Mouse (Mus musculus) intestine, postnatal 0 days (tissue): Measurements from ENCODE around the gene Ptges3l. TPM values are rescaled to one million over a fixed set of nuclear protein-coding genes. Genes with fewer than 3 reads are reported as not detected.
"Not testable (repeated sequence)": the region's sequence is repeated elsewhere in the genome, so short reads cannot be mapped to it uniquely, and the experiment has no call there.

Source experiments
- ATAC-seq: fragments of 200-750 bp; cut with Nextera tagmentation; 2 replicates; pipeline ENCODE4 v1.8.0; 2017; ENCODE audit warnings: mild to moderate bottlenecking, moderate TSS enrichment, moderate library complexity
- H3K27ac ChIP-seq: fragments of 300-500 bp; sonication (generic); 2 replicates; pipeline ENCODE4 v1.5.1; 2014; ENCODE audit warnings: mild to moderate bottlenecking, low read depth, low read length, moderate library complexity
- H3K27me3 ChIP-seq: fragments of 300-500 bp; sonication (generic); replicated peaks from 2 replicates; pipeline ENCODE4 v1.6.1; 2014; ENCODE audit warnings: low read length, mixed read lengths; ENCODE audit not compliant: control insufficient read depth, insufficient read depth
- H3K36me3 ChIP-seq: fragments of 300-500 bp; sonication (generic); 2 replicates; pipeline ENCODE4 v1.6.1; 2014; ENCODE audit warnings: mild to moderate bottlenecking, moderate library complexity; ENCODE audit not compliant: control insufficient read depth, insufficient read depth
- H3K4me1 ChIP-seq: fragments of 300-500 bp; sonication (generic); replicated peaks from 2 replicates; pipeline ENCODE4 v1.6.1; 2014; ENCODE audit warnings: antibody characterized with exemption, low read length, mixed read lengths; ENCODE audit not compliant: control insufficient read depth, insufficient read depth
- H3K4me2 ChIP-seq: fragments of 300-500 bp; sonication (generic); replicated peaks from 2 replicates; pipeline ENCODE4 v1.6.1; 2014; ENCODE audit warnings: low read depth, mild to moderate bottlenecking, moderate library complexity
- H3K4me3 ChIP-seq: fragments of 300-500 bp; sonication (generic); 2 replicates; pipeline ENCODE4 v1.5.1; 2014; ENCODE audit warnings: low read depth, low read length
- H3K9ac ChIP-seq: fragments of 300-500 bp; sonication (generic); 2 replicates; pipeline ENCODE4 v1.6.1; 2014; ENCODE audit warnings: mild to moderate bottlenecking, low read depth, low read length
- H3K9me3 ChIP-seq: fragments of 300-500 bp; sonication (generic); 2 replicates; pipeline ENCODE4 v1.6.1; 2016; ENCODE audit warnings: mixed run types; ENCODE audit not compliant: control insufficient read depth
- CTCF ChIP-seq: sonication (generic); IDR thresholded peaks from 2 replicates; pipeline ENCODE4 v1.5.1; 2016; ENCODE audit warnings: low read depth, mild to moderate bottlenecking, control low read depth, antibody characterized with exemption, moderate library complexity
- WGBS: fragments of 180-500 bp; shearing (Covaris S2); extraction: QIAGEN DNeasy Blood & Tissue Kit; methylation state at CpG from one replicate; pipeline ENCODE4 v1.1.7; 2014; 5-methylcytosine and 5-hydroxymethylcytosine counted together
- polyA plus RNA-seq: library from polyadenylated mRNA; unstranded; fragments of >200 nt; fragmentation: Nextera tagmentation; extraction: Ambion mirVana; gene quantifications from 2 replicates; pipeline ENCODE4 v1.2.1, GENCODE M21; 2015

The Ptges3l gene
- 7.0 and 7.8 TPM in 2 replicates for polyA plus RNA-seq

- peak; percentile 69 for TF ChIP-seq CTCF
- Histone ChIP-seq H3K27ac (peak within 1 kb of the TSS; percentile 88), H3K9ac (peak within 1 kb of the TSS; percentile 67), H3K27me3 (no peaks in the 10 kb centered on the region), H3K4me1 (0 out of 2 replicates have a peak, but pooled peaks cover 5% of the 10 kb centered on the region), H3K36me3 (peaks cover 9% of the 10 kb centered on the region), H3K4me2 (peak within 1 kb of the TSS; percentile 82), H3K4me3 (peak within 1 kb of the TSS; percentile 79), H3K9me3 (no peaks in the 10 kb centered on the region)
- under 1% methylated on average over 78 of the region's 81 CpGs for WGBS
- ATAC-seq: peak; percentile 92
Observed at GRCm38 (mm10) chr11:101424925-101425813, at the start of gene Ptges3l, which contains the start of gene Rundc1. Gene Ptges3l (minus strand): TSS chr11:101425333. Gene Rundc1 (plus strand): TSS chr11:101425085.

GRCm38 (mm10) chr11:101474298-101474697 lies 49.2 kb upstream of the Ptges3l start:
- Histone ChIP-seq H3K27ac (no peak overlapping the region), H3K4me2 (no peak overlapping the region), H3K4me1 (0 out of 2 replicates have a peak, but pooled peaks cover 4% of the 10 kb centered on the region), H3K36me3 (no peaks in the 10 kb centered on the region), H3K27me3 (no peaks in the 10 kb centered on the region), H3K9me3 (no peaks in the 10 kb centered on the region), H3K9ac (no peak overlapping the region), H3K4me3 (no peak overlapping the region)
- 63% methylated on average over 5 of the region's 5 CpGs for WGBS
- no peak for TF ChIP-seq CTCF
- no peak for ATAC-seq

- H3K27me3 ChIP-seq, H3K36me3 ChIP-seq, H3K4me3 ChIP-seq, H3K9me3 ChIP-seq, ATAC-seq, H3K27ac ChIP-seq, H3K9ac ChIP-seq, H3K4me2 ChIP-seq, H3K4me1 ChIP-seq: not testable (repeated sequence)
- WGBS: 81% methylated on average over 1 of the region's 1 CpGs
Observed at GRCm38 (mm10) chr11:101473686-101474085, 48.6 kb upstream of the Ptges3l start.

- Histone ChIP-seq H3K36me3 (no peaks in the 10 kb centered on the region), H3K27me3 (no peaks in the 10 kb centered on the region), H3K27ac (no peak overlapping the region), H3K4me1 (0 out of 2 replicates have a peak, but pooled peaks cover 4% of the 10 kb centered on the region), H3K4me2 (no peak overlapping the region), H3K4me3 (no peak overlapping the region), H3K9me3 (no peaks in the 10 kb centered on the region), H3K9ac (no peak overlapping the region)
- no peak for TF ChIP-seq CTCF
- ATAC-seq: no peak
- 60% methylated on average over 7 of the region's 7 CpGs for WGBS
Observed at GRCm38 (mm10) chr11:101472336-101472735, 47.2 kb upstream of the Ptges3l start.

- ATAC-seq: no peak
- H3K9me3 ChIP-seq: no peaks in the 10 kb centered on the region
- H3K27ac ChIP-seq: no peak overlapping the region
- TF ChIP-seq CTCF: no peak
- 84% methylated on average over 3 of the region's 3 CpGs for WGBS
- H3K4me1 ChIP-seq: 0 out of 2 replicates have a peak, but pooled peaks cover 5% of the 10 kb centered on the region
- H3K4me2 ChIP-seq: no peak overlapping the region
- no peaks in the 10 kb centered on the region for H3K36me3 ChIP-seq
- H3K4me3 ChIP-seq: no peak overlapping the region
- no peak overlapping the region for H3K9ac ChIP-seq
- H3K27me3 ChIP-seq: no peaks in the 10 kb centered on the region
Observed at GRCm38 (mm10) chr11:101471926-101472325, 46.8 kb upstream of the Ptges3l start.

GRCm38 (mm10) chr11:101470206-101470605 lies 45.1 kb upstream of the Ptges3l start:
- no peak for TF ChIP-seq CTCF
- Histone ChIP-seq H3K27ac (no peak overlapping the region), H3K4me1 (0 out of 2 replicates have a peak, but pooled peaks cover 5% of the 10 kb centered on the region)

More at GRCm38 (mm10) chr11:101470206-101470605, 45.1 kb upstream of the Ptges3l start:
- no peaks in the 10 kb centered on the region for H3K9me3 ChIP-seq
- no peak overlapping the region for H3K4me3 ChIP-seq
- ATAC-seq: no peak
- H3K36me3 ChIP-seq: no peaks in the 10 kb centered on the region
- no peak overlapping the region for H3K4me2 ChIP-seq
- WGBS: 55% methylated on average over 7 of the region's 7 CpGs
- H3K27me3 ChIP-seq: no peaks in the 10 kb centered on the region
- no peak overlapping the region for H3K9ac ChIP-seq
